Comparison of ENCODE assay signal across 8 mouse cellular contexts in genomic region chr4:151334951-151335742, GRCm38 (mm10).
DNase-seq lines count a peak whose midpoint lies in the region.

No protein-coding gene starts in this region.

- DNase-seq in gastrocnemius, postnatal 14 days, result peak; percentile 33
- no peak for DNase-seq in gastrocnemius, postnatal 4 days (ENCODE audit: low spot score in 2 of 2)
- DNase-seq in urinary bladder, postnatal 14 days (ENCODE audit: low spot score), result peak; percentile 35
- no peak for DNase-seq in urinary bladder, postnatal 4 days (ENCODE audit: low spot score in 2 of 2)
- peak; percentile 74 for DNase-seq in embryo, embryonic 11 days
- DNase-seq in kidney, postnatal 4 days, result peak; percentile 71 to 79
- DNase-seq in naive thymus-derived CD4-positive, alpha-beta T cell, adult 2 months (ENCODE audit: low read depth), result peak; percentile 2
- peak; percentile 36 for DNase-seq in urinary bladder, postnatal 25 days (ENCODE audit: low spot score)

- intact Hi-C loops in gastrocnemius, postnatal 14 days (cut with DNase I; ENCODE audit: low total_unique reads), result no loop called here

Comparison
In these comparisons a context has a peak if more than half of its experiments do, and no peak if none do; other contexts are left out.
1. DNase-seq: peak in gastrocnemius, postnatal 14 days (single experiment), urinary bladder, postnatal 14 days (single experiment), embryo, embryonic 11 days (single experiment), kidney, postnatal 4 days (2 of 2), naive thymus-derived CD4-positive, alpha-beta T cell, adult 2 months (single experiment) and urinary bladder, postnatal 25 days (single experiment); none in gastrocnemius, postnatal 4 days (0 of 2) and urinary bladder, postnatal 4 days (0 of 2).